Mouse (Mus musculus) hindbrain, embryonic 16.5 days (tissue): ENCODE data around the gene Hal. TPM values are rescaled to one million over a fixed set of nuclear protein-coding genes. Genes with fewer than 3 reads are reported as not detected.

Experiments used
- ATAC-seq: fragments of 200-750 bp; cut with Nextera tagmentation; 2 replicates; pipeline ENCODE4 v1.8.0; 2017; ENCODE audit warnings: moderate TSS enrichment, moderate library complexity
- H3K27ac ChIP-seq: fragments of 300-500 bp; sonication (generic); 2 replicates; pipeline ENCODE4 v1.5.1; 2014; ENCODE audit warnings: low read depth, mild to moderate bottlenecking, control low read depth, low read length, moderate library complexity
- H3K27me3 ChIP-seq: fragments of 300-500 bp; sonication (generic); replicated peaks from 2 replicates; pipeline ENCODE4 v1.6.1; 2014; ENCODE audit warnings: low read length; ENCODE audit not compliant: control insufficient read depth, insufficient read depth
- H3K36me3 ChIP-seq: fragments of 300-500 bp; sonication (generic); 2 replicates; pipeline ENCODE4 v1.6.1; 2014; ENCODE audit warnings: mild to moderate bottlenecking, low read length, moderate library complexity, mixed read lengths; ENCODE audit not compliant: control insufficient read depth, insufficient read depth
- H3K4me1 ChIP-seq: fragments of 300-500 bp; sonication (generic); 2 replicates; pipeline ENCODE4 v1.6.1; 2014; ENCODE audit warnings: low read depth, low read length; ENCODE audit not compliant: control insufficient read depth, insufficient read depth
- H3K4me2 ChIP-seq: fragments of 300-500 bp; sonication (generic); 2 replicates; pipeline ENCODE4 v1.6.1; 2014; ENCODE audit warnings: mild to moderate bottlenecking, low read length, control low read depth, moderate library complexity
- H3K4me3 ChIP-seq: fragments of 300-500 bp; sonication (generic); 2 replicates; pipeline ENCODE4 v1.5.1; 2014; ENCODE audit warnings: mild to moderate bottlenecking, low read length, control low read depth, moderate library complexity
- H3K9ac ChIP-seq: fragments of 300-500 bp; sonication (generic); 2 replicates; pipeline ENCODE4 v1.6.1; 2014; ENCODE audit warnings: low read depth, mild to moderate bottlenecking, control low read depth, low read length, moderate library complexity
- H3K9me3 ChIP-seq: fragments of 300-500 bp; sonication (generic); 2 replicates; pipeline ENCODE4 v1.6.1; 2014; ENCODE audit warnings: mild to moderate bottlenecking, low read length, moderate library complexity; ENCODE audit not compliant: control insufficient read depth
- WGBS: fragments of 180-500 bp; shearing (Covaris S2); extraction: QIAGEN DNeasy Blood & Tissue Kit; methylation state at CpG from one replicate; pipeline ENCODE4 v1.1.7; 2014; 5-methylcytosine and 5-hydroxymethylcytosine counted together
- polyA plus RNA-seq: library from polyadenylated mRNA; unstranded; fragments of >200 nt; fragmentation: Nextera tagmentation; extraction: Ambion mirVana; gene quantifications from 2 replicates; pipeline ENCODE4 v1.2.1, GENCODE M21; 2015

Gene Hal
- polyA plus RNA-seq, 1 experiment from 2014 or later: 0.09 TPM

DNA sequence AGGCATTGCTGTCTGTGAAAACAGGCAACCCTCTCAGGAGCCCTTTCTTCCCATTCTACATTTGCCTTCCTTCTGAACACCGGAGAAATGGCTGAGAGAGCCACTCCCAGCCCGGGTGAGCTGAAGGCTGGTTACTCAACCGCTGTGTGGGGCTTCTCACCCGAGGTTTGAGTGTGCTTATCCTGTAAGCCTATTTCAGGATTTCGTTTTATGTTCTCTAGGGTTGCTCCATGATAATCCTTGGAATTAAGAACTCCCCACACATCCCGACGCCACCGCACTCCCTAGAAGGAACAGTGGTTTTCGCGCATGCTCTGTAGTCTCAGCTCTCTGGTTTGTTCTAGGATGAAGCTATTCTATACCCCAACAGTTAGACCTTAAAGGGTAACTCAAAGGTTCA lies 12.8 kb downstream of the Hal start:
- Histone ChIP-seq H3K9me3 (no peaks in the 10 kb centered on the region), H3K27ac (no peak overlapping the region), H3K4me3 (no peak overlapping the region), H3K27me3 (no peaks in the 10 kb centered on the region), H3K9ac (no peak overlapping the region), H3K4me1 (no peaks in the 10 kb centered on the region), H3K4me2 (no peak overlapping the region), H3K36me3 (no peaks in the 10 kb centered on the region)
- WGBS: 76% methylated on average over 10 of the region's 10 CpGs
- no peak for ATAC-seq

DNA sequence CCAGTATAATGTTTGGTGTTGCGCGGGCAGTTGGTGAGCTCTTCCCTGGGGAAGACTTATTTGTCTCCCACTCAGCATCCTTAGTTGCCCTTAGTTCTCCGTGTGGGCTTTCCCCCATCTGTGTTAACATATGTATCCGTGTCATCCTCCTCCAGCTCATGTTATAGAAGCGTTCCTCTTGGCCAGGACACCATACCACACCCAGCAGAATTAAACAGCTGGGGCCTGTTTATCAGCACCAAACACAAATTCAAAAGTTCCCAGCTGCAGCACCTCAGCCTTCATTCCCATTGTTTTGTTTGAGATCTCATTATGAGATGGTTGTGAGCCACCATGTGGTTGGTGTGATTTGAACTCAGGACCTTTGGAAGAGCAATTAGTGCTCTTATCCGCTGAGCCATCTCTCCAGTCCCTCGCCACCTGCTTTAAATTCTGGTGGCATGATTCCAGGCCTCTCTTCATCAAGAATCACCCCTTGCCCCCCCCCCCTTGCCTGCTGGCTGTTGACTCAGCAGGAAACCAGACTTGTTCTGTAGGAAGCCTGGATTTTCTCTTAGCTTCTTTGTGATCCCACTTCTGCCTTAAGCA lies 19.9 kb downstream of the Hal start:
- no peak overlapping the region for H3K9ac ChIP-seq
- H3K27me3 ChIP-seq: no peaks in the 10 kb centered on the region
- no peaks in the 10 kb centered on the region for H3K9me3 ChIP-seq
- no peak overlapping the region for H3K4me3 ChIP-seq
- H3K36me3 ChIP-seq: no peaks in the 10 kb centered on the region
- no peak overlapping the region for H3K4me2 ChIP-seq
- H3K27ac ChIP-seq: no peak overlapping the region
- H3K4me1 ChIP-seq: no peaks in the 10 kb centered on the region
- 68% methylated on average over 7 of the region's 7 CpGs for WGBS
- ATAC-seq: no peak

DNA sequence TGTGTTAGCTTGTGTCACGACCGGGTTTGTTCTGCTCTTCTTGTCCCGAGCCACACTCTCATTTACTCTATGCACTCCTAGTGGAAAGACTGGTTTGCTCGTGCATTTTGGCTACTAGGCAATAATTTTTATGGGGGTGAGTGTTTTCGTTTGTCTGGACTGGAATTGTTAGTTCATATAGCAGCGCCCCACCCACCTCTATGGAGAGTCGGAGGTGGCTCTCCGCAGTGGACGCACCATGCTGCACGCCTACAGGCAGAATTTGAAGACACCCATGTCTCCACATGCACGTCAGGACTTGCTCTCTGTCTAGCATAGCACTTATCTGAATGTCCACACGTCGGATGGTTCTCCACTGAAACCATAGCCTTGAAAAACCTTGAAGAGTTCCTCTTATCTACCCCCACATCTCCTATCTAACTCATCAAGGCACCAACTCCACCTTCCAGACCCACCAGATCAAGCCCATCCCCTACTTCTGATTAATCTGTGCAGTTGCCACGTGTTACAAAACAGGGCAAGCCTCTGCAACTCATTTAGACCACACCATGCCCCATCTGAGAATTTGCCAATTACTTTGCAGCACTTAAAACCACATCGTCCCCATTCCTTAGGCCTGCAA lies 21.1 kb downstream of the Hal start:
- WGBS: 93% methylated on average over 15 of the region's 15 CpGs
- H3K4me3 ChIP-seq: no peak overlapping the region
- H3K4me1 ChIP-seq: no peaks in the 10 kb centered on the region
- ATAC-seq: no peak
- no peak overlapping the region for H3K9ac ChIP-seq
- no peak overlapping the region for H3K27ac ChIP-seq
- no peaks in the 10 kb centered on the region for H3K27me3 ChIP-seq
- H3K36me3 ChIP-seq: no peaks in the 10 kb centered on the region
- no peaks in the 10 kb centered on the region for H3K9me3 ChIP-seq
- no peak overlapping the region for H3K4me2 ChIP-seq

DNA sequence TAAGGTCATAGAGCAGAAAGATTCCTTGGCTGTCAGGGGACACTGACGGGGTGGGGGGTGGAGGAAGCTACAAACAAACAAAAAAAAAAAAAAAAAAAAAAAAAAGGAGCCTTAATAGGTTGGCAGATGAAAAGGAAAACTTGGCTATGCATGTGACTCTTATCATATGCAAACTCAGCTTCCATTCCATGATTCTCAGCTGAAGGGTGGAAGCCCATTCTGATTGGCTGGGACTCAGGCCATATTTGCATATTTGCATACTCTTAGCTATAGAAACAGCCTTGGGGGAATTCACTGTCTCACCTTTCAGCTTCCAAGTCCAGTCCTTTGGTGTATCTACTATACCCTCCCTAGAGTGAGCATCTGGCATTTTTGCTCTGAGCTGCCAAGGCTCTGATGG lies 26.9 kb downstream of the Hal start:
- H3K27ac ChIP-seq: no peak overlapping the region

DNA sequence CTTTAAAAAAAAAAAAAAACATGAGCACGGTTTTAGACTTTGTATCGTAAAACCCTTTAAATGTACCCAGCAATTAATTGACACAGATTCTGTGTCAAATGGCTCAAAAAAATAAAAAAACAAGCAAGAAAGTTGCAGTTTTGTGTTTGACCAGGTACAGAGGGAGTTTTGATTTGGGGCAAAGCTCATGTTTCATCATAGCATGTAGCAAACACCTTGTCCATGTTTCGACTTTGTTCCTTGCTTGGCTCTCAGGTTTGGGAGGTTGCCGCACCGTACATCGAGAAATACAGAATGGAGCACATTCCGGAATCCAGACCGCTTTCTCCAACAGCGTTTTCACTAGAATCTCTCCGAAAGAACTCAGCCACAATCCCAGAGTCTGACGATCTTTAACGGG lies 27.4 kb downstream of the Hal start:
- WGBS: 87% methylated on average over 12 of the region's 12 CpGs
- Histone ChIP-seq H3K4me3 (no peak overlapping the region), H3K27me3 (no peaks in the 10 kb centered on the region), H3K36me3 (no peaks in the 10 kb centered on the region), H3K9me3 (no peaks in the 10 kb centered on the region), H3K4me1 (no peaks in the 10 kb centered on the region), H3K27ac (no peak overlapping the region), H3K4me2 (no peak overlapping the region), H3K9ac (no peak overlapping the region)
- ATAC-seq: no peak

More for the DNA sequence above, 26.9 kb downstream of the Hal start:
- Histone ChIP-seq H3K4me3 (no peak overlapping the region), H3K27me3 (no peaks in the 10 kb centered on the region), H3K9me3 (no peaks in the 10 kb centered on the region), H3K4me2 (no peak overlapping the region), H3K36me3 (no peaks in the 10 kb centered on the region), H3K9ac (no peak overlapping the region), H3K4me1 (no peaks in the 10 kb centered on the region)
- no peak for ATAC-seq
- 34% methylated on average over 1 of the region's 1 CpGs for WGBS

DNA sequence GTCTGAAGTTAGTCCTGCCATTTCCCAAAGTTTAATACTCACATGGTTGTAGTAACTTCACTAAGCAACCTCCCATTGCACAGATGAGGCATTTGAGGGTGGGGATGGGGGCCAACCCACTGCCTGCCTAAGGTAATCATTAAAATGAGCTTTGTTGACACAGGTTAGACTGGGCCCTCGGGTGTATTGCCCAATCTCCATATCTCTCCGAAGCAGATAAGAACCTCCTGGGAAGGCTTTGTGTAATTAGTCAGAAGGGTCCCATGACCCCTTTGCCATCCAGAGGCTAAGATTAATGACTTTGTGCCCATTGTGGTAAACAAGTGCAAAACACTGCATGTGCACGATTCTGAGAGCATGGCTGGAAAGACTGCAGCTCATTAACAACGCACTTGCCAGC lies 29.2 kb downstream of the Hal start:
- no peak overlapping the region for H3K27ac ChIP-seq
- H3K4me1 ChIP-seq: no peaks in the 10 kb centered on the region
- H3K9me3 ChIP-seq: no peaks in the 10 kb centered on the region
- ATAC-seq: no peak
- H3K4me3 ChIP-seq: no peak overlapping the region
- 56% methylated on average over 4 of the region's 4 CpGs for WGBS
- H3K4me2 ChIP-seq: no peak overlapping the region
- H3K36me3 ChIP-seq: no peaks in the 10 kb centered on the region
- H3K27me3 ChIP-seq: no peaks in the 10 kb centered on the region
- no peak overlapping the region for H3K9ac ChIP-seq

DNA sequence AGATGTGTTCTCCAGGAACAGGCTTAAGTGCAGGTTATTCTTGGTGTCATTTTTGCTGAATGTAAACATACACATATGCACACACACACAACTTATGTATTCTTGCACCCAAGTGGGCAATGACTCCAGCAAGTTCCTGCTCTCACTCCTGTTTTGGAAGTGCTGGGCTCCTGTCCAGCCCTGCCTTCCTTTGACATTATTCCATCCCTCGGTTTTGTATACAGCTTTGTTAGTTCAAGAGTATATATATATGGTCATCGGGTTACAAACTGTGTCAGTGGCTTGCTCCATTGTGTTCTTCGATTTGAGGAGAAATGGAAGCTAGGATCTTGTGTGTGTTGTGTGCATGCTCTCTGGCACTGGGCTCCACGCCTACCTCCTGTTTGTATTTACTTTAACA lies 29.6 kb downstream of the Hal start:
- Histone ChIP-seq H3K4me3 (no peak overlapping the region), H3K9ac (no peak overlapping the region), H3K4me2 (no peak overlapping the region), H3K9me3 (no peaks in the 10 kb centered on the region), H3K4me1 (no peaks in the 10 kb centered on the region), H3K27me3 (no peaks in the 10 kb centered on the region), H3K36me3 (no peaks in the 10 kb centered on the region), H3K27ac (no peak overlapping the region)
- WGBS: 88% methylated on average over 4 of the region's 4 CpGs
- ATAC-seq: no peak

DNA sequence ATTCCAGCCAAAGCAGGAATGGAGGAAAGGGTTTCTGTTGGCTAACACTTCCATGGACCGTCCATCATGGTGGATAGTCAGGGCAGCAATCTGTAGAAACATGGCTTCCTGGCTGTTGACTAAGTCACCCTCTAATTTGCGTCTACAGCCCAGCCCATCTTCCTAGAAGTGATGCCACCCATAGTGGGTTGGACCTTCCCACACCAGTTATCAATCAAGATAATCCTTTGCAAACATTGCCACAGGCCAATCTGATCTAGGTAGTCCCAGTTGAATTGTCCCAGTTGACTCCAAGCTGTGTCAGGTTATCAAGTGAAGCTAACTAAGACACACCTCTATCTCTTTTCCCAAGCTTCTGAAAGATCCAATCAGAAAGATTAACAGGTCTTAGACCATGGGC lies 30.1 kb downstream of the Hal start:
- Histone ChIP-seq H3K4me2 (no peak overlapping the region), H3K4me1 (no peaks in the 10 kb centered on the region), H3K9ac (no peak overlapping the region), H3K27ac (no peak overlapping the region), H3K36me3 (no peaks in the 10 kb centered on the region), H3K9me3 (no peaks in the 10 kb centered on the region), H3K4me3 (no peak overlapping the region), H3K27me3 (no peaks in the 10 kb centered on the region)
- 93% methylated on average over 2 of the region's 2 CpGs for WGBS
- ATAC-seq: no peak

DNA sequence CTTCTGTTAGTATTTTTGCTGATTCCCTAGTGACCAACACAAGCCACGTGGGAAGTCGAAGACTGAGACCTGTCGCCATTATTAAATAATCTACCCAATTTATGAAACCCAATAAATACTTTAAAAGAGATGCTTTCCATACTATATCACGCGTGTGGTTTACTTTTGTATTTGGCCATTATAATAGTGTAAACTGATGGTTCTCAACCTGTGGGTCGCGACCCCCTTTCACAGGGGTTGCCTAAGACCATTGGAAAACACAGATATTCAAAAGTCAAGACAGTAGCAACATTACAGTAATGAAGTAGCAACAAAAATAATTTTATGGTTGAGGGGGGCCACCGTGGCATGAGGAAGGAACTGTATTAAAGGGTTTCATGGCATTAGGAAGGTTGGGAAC lies 30.6 kb downstream of the Hal start:
- no peaks in the 10 kb centered on the region for H3K36me3 ChIP-seq
- H3K4me3 ChIP-seq: no peak overlapping the region
- H3K9me3 ChIP-seq: no peaks in the 10 kb centered on the region
- H3K9ac ChIP-seq: no peak overlapping the region
- no peaks in the 10 kb centered on the region for H3K4me1 ChIP-seq
- H3K27ac ChIP-seq: no peak overlapping the region
- no peak overlapping the region for H3K4me2 ChIP-seq
- no peak for ATAC-seq
- 95% methylated on average over 8 of the region's 8 CpGs for WGBS
- no peaks in the 10 kb centered on the region for H3K27me3 ChIP-seq
